Mouse (Mus musculus) limb, embryonic 11.5 days (tissue): ENCODE measurements around the gene Pkdcc. TPM values are rescaled to one million over a fixed set of nuclear protein-coding genes. Genes with fewer than 3 reads are reported as not detected.
A peak's percentile ranks its signal among the peaks of the same experiment; 100 is the strongest.

Source experiments
- ATAC-seq: fragments of 200-750 bp; cut with Nextera tagmentation; 2 replicates; pipeline ENCODE4 v1.8.0; 2017; ENCODE audit warnings: low read depth; ENCODE audit not compliant: insufficient number of reproducible peaks, low FRiP score, low TSS enrichment
- DNase-seq: peaks from one replicate; pipeline ENCODE4 v3.0.0-alpha.2; 2015; ENCODE audit warnings: low spot score
- H3K27ac ChIP-seq: fragments of 300-500 bp; sonication (generic); replicated peaks from 2 replicates; pipeline ENCODE4 v1.5.1; 2014; ENCODE audit warnings: low read depth, mild to moderate bottlenecking, low read length
- H3K27me3 ChIP-seq: fragments of 300-500 bp; sonication (generic); 2 replicates; pipeline ENCODE4 v1.6.1; 2014; ENCODE audit warnings: mild to moderate bottlenecking, low read length, mixed read lengths; ENCODE audit not compliant: control insufficient read depth, insufficient read depth
- H3K36me3 ChIP-seq: fragments of 300-500 bp; sonication (generic); 2 replicates; pipeline ENCODE4 v1.6.1; 2014; ENCODE audit warnings: mild to moderate bottlenecking, low read length, moderate library complexity, mixed read lengths; ENCODE audit not compliant: control insufficient read depth, insufficient read depth
- H3K4me1 ChIP-seq: fragments of 300-500 bp; sonication (generic); 2 replicates; pipeline ENCODE4 v1.6.1; 2014; ENCODE audit warnings: low read length, mixed read lengths; ENCODE audit not compliant: control insufficient read depth, insufficient read depth
- H3K4me2 ChIP-seq: fragments of 300-500 bp; sonication (generic); 2 replicates; pipeline ENCODE4 v1.6.1; 2014; ENCODE audit warnings: low read depth, mild to moderate bottlenecking, moderate library complexity; ENCODE audit not compliant: severe bottlenecking
- H3K4me3 ChIP-seq: fragments of 300-500 bp; sonication (generic); 2 replicates; pipeline ENCODE4 v1.5.1; 2014; ENCODE audit warnings: low read depth, low read length
- H3K9ac ChIP-seq: fragments of 300-500 bp; sonication (generic); 2 replicates; pipeline ENCODE4 v1.6.1; 2014; ENCODE audit warnings: mild to moderate bottlenecking, low read length
- H3K9me3 ChIP-seq: fragments of 300-500 bp; sonication (generic); 2 replicates; pipeline ENCODE4 v1.6.1; 2016; ENCODE audit warnings: low read length; ENCODE audit not compliant: control insufficient read depth
- WGBS: fragments of 180-500 bp; shearing (Covaris S2); extraction: QIAGEN DNeasy Blood & Tissue Kit; methylation state at CpG from one replicate; pipeline ENCODE4 v1.1.7; 2014; 5-methylcytosine and 5-hydroxymethylcytosine counted together
- polyA plus RNA-seq: library from polyadenylated mRNA; unstranded; fragments of >200 nt; fragmentation: Nextera tagmentation; extraction: Ambion mirVana; gene quantifications from 2 replicates; pipeline ENCODE4 v1.2.1, GENCODE M21; 2014

Gene Pkdcc
- polyA plus RNA-seq, 1 experiment from 2014 or later, result 22.6 TPM

- 34% methylated on average over 8 of the region's 8 CpGs for WGBS
- peaks cover 60% of the 10 kb centered on the region for H3K27me3 ChIP-seq
- ATAC-seq (no peak), DNase-seq (no peak)
- H3K36me3 ChIP-seq, result no peaks in the 10 kb centered on the region
- H3K4me2 ChIP-seq, result no peak overlapping the region
- peaks cover 21% of the 10 kb centered on the region for H3K4me1 ChIP-seq
- H3K27ac ChIP-seq, result no peak overlapping the region
- no peak overlapping the region for H3K4me3 ChIP-seq
- no peaks in the 10 kb centered on the region for H3K9me3 ChIP-seq
- H3K9ac ChIP-seq, result no peak overlapping the region
Measured at GRCm38 (mm10) chr17:83203692-83204383, 11.3 kb upstream of the Pkdcc start.

- Histone ChIP-seq H3K27ac (no peak overlapping the region), H3K27me3 (peaks cover 62% of the 10 kb centered on the region), H3K4me1 (peaks cover 7% of the 10 kb centered on the region; the same call in 1 of the 2 replicates), H3K4me2 (no peak overlapping the region), H3K9me3 (no peaks in the 10 kb centered on the region), H3K4me3 (no peak overlapping the region), H3K9ac (no peak overlapping the region), H3K36me3 (no peaks in the 10 kb centered on the region)
- WGBS, result 89% methylated on average over 3 of the region's 3 CpGs
- no peak for ATAC-seq
- no peak for DNase-seq
Measured at GRCm38 (mm10) chr17:83207296-83207695, 7.8 kb upstream of the Pkdcc start.

- Histone ChIP-seq H3K9me3 (no peaks in the 10 kb centered on the region), H3K27me3 (peaks cover 63% of the 10 kb centered on the region), H3K4me2 (no peak overlapping the region), H3K4me1 (peaks cover 9% of the 10 kb centered on the region), H3K4me3 (no peak overlapping the region), H3K36me3 (no peaks in the 10 kb centered on the region), H3K9ac (no peak overlapping the region), H3K27ac (no peak overlapping the region)
- 39% methylated on average over 2 of the region's 2 CpGs for whole genome bisulfite sequencing
- no peak for DNase-seq
- ATAC-seq, result no peak
Measured at GRCm38 (mm10) chr17:83208455-83208854, 6.6 kb upstream of the Pkdcc start.

GRCm38 (mm10) chr17:83210531-83210930 is 4.6 kb upstream of the Pkdcc start:
- whole genome bisulfite sequencing, result 66% methylated on average over 5 of the region's 5 CpGs
- Histone ChIP-seq H3K27ac (no peak overlapping the region), H3K4me2 (no peak overlapping the region), H3K36me3 (no peaks in the 10 kb centered on the region), H3K4me3 (no peak overlapping the region), H3K27me3 (peaks cover 53% of the 10 kb centered on the region), H3K4me1 (peaks cover 16% of the 10 kb centered on the region), H3K9me3 (no peaks in the 10 kb centered on the region), H3K9ac (no peak overlapping the region)
- DNase-seq (no peak), ATAC-seq (no peak)

GRCm38 (mm10) chr17:83211196-83211595 is 3.9 kb upstream of the Pkdcc start:
- H3K9ac ChIP-seq, result no peak overlapping the region
- DNase-seq (no peak), ATAC-seq (no peak)
- H3K4me3 ChIP-seq, result no peak overlapping the region
- peaks cover 21% of the 10 kb centered on the region for H3K4me1 ChIP-seq
- WGBS, result 93% methylated on average over 10 of the region's 10 CpGs
- H3K27ac ChIP-seq, result no peak overlapping the region
- H3K27me3 ChIP-seq, result peaks cover 53% of the 10 kb centered on the region
- H3K4me2 ChIP-seq, result no peak overlapping the region
- no peaks in the 10 kb centered on the region for H3K9me3 ChIP-seq
- H3K36me3 ChIP-seq, result no peaks in the 10 kb centered on the region

GRCm38 (mm10) chr17:83212422-83212821 is 2.7 kb upstream of the Pkdcc start:
- no peak for ATAC-seq
- WGBS, result 84% methylated on average over 2 of the region's 2 CpGs

GRCm38 (mm10) chr17:83213228-83213915 is 1.7 kb upstream of the Pkdcc start:
- no peaks in the 10 kb centered on the region for H3K9me3 ChIP-seq
- H3K4me3 ChIP-seq, result no peak overlapping the region
- H3K4me1 ChIP-seq, result peaks cover 26% of the 10 kb centered on the region
- H3K4me2 ChIP-seq, result no peak overlapping the region; the same call in 1 of the 2 replicates
- no peak overlapping the region for H3K27ac ChIP-seq
- no peaks in the 10 kb centered on the region for H3K36me3 ChIP-seq
- WGBS, result 43% methylated on average over 9 of the region's 9 CpGs
- peaks cover 63% of the 10 kb centered on the region for H3K27me3 ChIP-seq
- H3K9ac ChIP-seq, result no peak overlapping the region
- no peak for ATAC-seq
- peak; percentile 54 for DNase-seq

More at GRCm38 (mm10) chr17:83212422-83212821, 2.7 kb upstream of the Pkdcc start:
- Histone ChIP-seq H3K36me3 (no peaks in the 10 kb centered on the region), H3K4me2 (no peak overlapping the region), H3K27me3 (peaks cover 59% of the 10 kb centered on the region), H3K9ac (no peak overlapping the region), H3K9me3 (no peaks in the 10 kb centered on the region), H3K27ac (no peak overlapping the region), H3K4me3 (no peak overlapping the region), H3K4me1 (peaks cover 21% of the 10 kb centered on the region)
- no peak for DNase-seq

GRCm38 (mm10) chr17:83214161-83214592 is 915 bp upstream of the Pkdcc start:
- peaks cover 33% of the 10 kb centered on the region for H3K4me1 ChIP-seq
- H3K9me3 ChIP-seq, result no peaks in the 10 kb centered on the region
- peak overlapping the region; percentile 21; the same call in 1 of the 2 replicates for H3K27ac ChIP-seq
- DNase-seq (peak; percentile 58), ATAC-seq (peak; percentile 48)
- H3K4me2 ChIP-seq, result peak overlapping the region; percentile 80
- H3K27me3 ChIP-seq, result peaks cover 65% of the 10 kb centered on the region
- peak overlapping the region; percentile 72 for H3K9ac ChIP-seq
- H3K4me3 ChIP-seq, result peak overlapping the region; percentile 65
- H3K36me3 ChIP-seq, result no peaks in the 10 kb centered on the region
- WGBS, result under 1% methylated on average over 16 of the region's 16 CpGs
